Mouse (Mus musculus) splenic B cell, adult 2 months (primary cell): Measurements from ENCODE around the gene Mtif3.

Experiments used
- DNase-seq: peaks from one replicate; pipeline ENCODE4 v3.0.0-alpha.2; 2011; ENCODE audit warnings: low read depth, low spot score
- H3K27me3 ChIP-seq: 2 replicates; pipeline ENCODE4 v1.6.1; 2012; ENCODE audit warnings: mild to moderate bottlenecking, low read length, moderate library complexity, mixed read lengths; ENCODE audit not compliant: control insufficient read depth, poor library complexity, insufficient read depth, severe bottlenecking
- H3K36me3 ChIP-seq: 2 replicates; pipeline ENCODE4 v1.6.1; 2012; ENCODE audit warnings: mild to moderate bottlenecking, low read length, moderate library complexity, mixed read lengths; ENCODE audit not compliant: control insufficient read depth, poor library complexity, insufficient read depth, severe bottlenecking

The Mtif3 gene

GRCm38 (mm10) chr5:146963118-146963936 is at the start of gene Mtif3:
Mtif3 (minus strand) TSS chr5:146963800.
- Histone ChIP-seq H3K27me3 (no peaks in the 10 kb centered on the region), H3K36me3 (no peaks in the 10 kb centered on the region)
- peak; percentile 89 for DNase-seq

- no peak for DNase-seq
- H3K27me3 ChIP-seq = no peaks in the 10 kb centered on the region
Observed at GRCm38 (mm10) chr5:147011333-147011732, 47.7 kb upstream of the Mtif3 start.

GRCm38 (mm10) chr5:147003303-147003702 is 39.7 kb upstream of the Mtif3 start:
- no peak for DNase-seq
- H3K27me3 ChIP-seq = no peaks in the 10 kb centered on the region
- no peaks in the 10 kb centered on the region for H3K36me3 ChIP-seq

More at GRCm38 (mm10) chr5:147011333-147011732, 47.7 kb upstream of the Mtif3 start:
- H3K36me3 ChIP-seq = no peaks in the 10 kb centered on the region

GRCm38 (mm10) chr5:147001312-147001711 is 37.7 kb upstream of the Mtif3 start:
- peak; percentile 7 for DNase-seq
- Histone ChIP-seq H3K27me3 (no peaks in the 10 kb centered on the region), H3K36me3 (no peaks in the 10 kb centered on the region)

GRCm38 (mm10) chr5:146998802-146999201 is 35.2 kb upstream of the Mtif3 start:
- DNase-seq = no peak
- Histone ChIP-seq H3K27me3 (no peaks in the 10 kb centered on the region), H3K36me3 (no peaks in the 10 kb centered on the region)

GRCm38 (mm10) chr5:146996812-146997211 is 33.2 kb upstream of the Mtif3 start:
- DNase-seq = no peak
- Histone ChIP-seq H3K36me3 (no peaks in the 10 kb centered on the region), H3K27me3 (no peaks in the 10 kb centered on the region)

- Histone ChIP-seq H3K27me3 (no peaks in the 10 kb centered on the region), H3K36me3 (no peaks in the 10 kb centered on the region)
- no peak for DNase-seq
Observed at GRCm38 (mm10) chr5:146994973-146995372, 31.4 kb upstream of the Mtif3 start.

- no peaks in the 10 kb centered on the region for H3K27me3 ChIP-seq
- no peaks in the 10 kb centered on the region for H3K36me3 ChIP-seq
- DNase-seq = no peak
Observed at GRCm38 (mm10) chr5:146993509-146993908, 29.9 kb upstream of the Mtif3 start.

GRCm38 (mm10) chr5:146989051-146989450 is 25.5 kb upstream of the Mtif3 start:
- DNase-seq = no peak
- Histone ChIP-seq H3K27me3 (no peaks in the 10 kb centered on the region), H3K36me3 (no peaks in the 10 kb centered on the region)

- no peaks in the 10 kb centered on the region for H3K27me3 ChIP-seq
- H3K36me3 ChIP-seq = no peaks in the 10 kb centered on the region
Observed at GRCm38 (mm10) chr5:146987588-146987987, 24.0 kb upstream of the Mtif3 start.

GRCm38 (mm10) chr5:146985725-146986433 is 22.3 kb upstream of the Mtif3 start:
- Histone ChIP-seq H3K36me3 (no peaks in the 10 kb centered on the region), H3K27me3 (no peaks in the 10 kb centered on the region)
- no peak for DNase-seq

More at GRCm38 (mm10) chr5:146987588-146987987, 24.0 kb upstream of the Mtif3 start:
- no peak for DNase-seq

- DNase-seq = peak; percentile 73
- no peaks in the 10 kb centered on the region for H3K36me3 ChIP-seq
Observed at GRCm38 (mm10) chr5:146983216-146983615, 19.6 kb upstream of the Mtif3 start.

GRCm38 (mm10) chr5:146981376-146981775 is 17.8 kb upstream of the Mtif3 start:
- DNase-seq = no peak
- H3K36me3 ChIP-seq = no peaks in the 10 kb centered on the region
- no peaks in the 10 kb centered on the region for H3K27me3 ChIP-seq

More at GRCm38 (mm10) chr5:146983216-146983615, 19.6 kb upstream of the Mtif3 start:
- H3K27me3 ChIP-seq = no peaks in the 10 kb centered on the region

GRCm38 (mm10) chr5:146974781-146975123 is 11.2 kb upstream of the Mtif3 start:
- no peak for DNase-seq

More at GRCm38 (mm10) chr5:146974781-146975123, 11.2 kb upstream of the Mtif3 start:
- Histone ChIP-seq H3K36me3 (no peaks in the 10 kb centered on the region), H3K27me3 (no peaks in the 10 kb centered on the region)
